Mouse (Mus musculus) layer of hippocampus, adult 8-10 months (tissue): ENCODE measurements around the gene Sp3. TPM values are rescaled to one million over a fixed set of nuclear protein-coding genes. Genes with fewer than 3 reads are reported as not detected.
"Not testable (repeated sequence)": the region's sequence is repeated elsewhere in the genome, so short reads cannot be mapped to it uniquely, and the experiment has no call there.

Experiments
- DNase-seq, 2 experiments: peaks; one replicate each; pipeline ENCODE4 v3.0.0; 2022; ENCODE audit warnings: low spot score in 2 of 2
- microRNA-seq, 2 experiments: library from miRNA; unstranded; fragments of <30 nt; microRNA quantifications; one replicate each; pipeline ENCODE4 v1.2.0; 2022
- total RNA-seq, 4 experiments: library from RNA; stranded (reverse); gene quantifications; 2 replicates each; pipeline ENCODE4 v1.2.4; 2022

The Sp3 gene
- total RNA-seq, 4 experiments from 2014 or later = 58.5 to 74.7 (median 68.0) TPM

GRCm38 (mm10) chr2:72924981-72925380 is 55.3 kb downstream of the Sp3 start:
- DNase-seq = no peak

- no peak for DNase-seq
These were observed 64.1 kb downstream of the Sp3 start for GRCm38 (mm10) chr2:72916170-72916569.

GRCm38 (mm10) chr2:72915245-72915930 is 64.9 kb downstream of the Sp3 start:
- DNase-seq = no peak

- no peak for DNase-seq
These were observed 66.8 kb downstream of the Sp3 start for GRCm38 (mm10) chr2:72913458-72913760.

- DNase-seq = no peak
These were observed 67.4 kb downstream of the Sp3 start for GRCm38 (mm10) chr2:72912708-72913457.

GRCm38 (mm10) chr2:72911527-72911926 is 68.7 kb downstream of the Sp3 start:
- no peak for DNase-seq

- DNase-seq = no peak
These were observed 71.2 kb downstream of the Sp3 start for GRCm38 (mm10) chr2:72909046-72909445.

GRCm38 (mm10) chr2:72908191-72908910 is 71.9 kb downstream of the Sp3 start:
- no peak for DNase-seq

- no peak for DNase-seq
These were observed 73.5 kb downstream of the Sp3 start for GRCm38 (mm10) chr2:72906745-72907144.

GRCm38 (mm10) chr2:72902816-72903680 is 77.2 kb downstream of the Sp3 start:
- not testable (repeated sequence) for DNase-seq

- DNase-seq = no peak
These were observed 81.4 kb downstream of the Sp3 start for GRCm38 (mm10) chr2:72898782-72899305.

GRCm38 (mm10) chr2:72898094-72898781 is 82.0 kb downstream of the Sp3 start:
- DNase-seq = no peak

- no peak for DNase-seq
These were observed 90.4 kb downstream of the Sp3 start for GRCm38 (mm10) chr2:72889806-72890205.

Small RNA genes within 50 kb of the gene (microRNA-seq; reads per million reads assigned to microRNA genes)
- 0 reads per million in 2 experiments for gene Gm25960

Other genes with a start within 250 kb of the Sp3 start
- not detected for gene Gm11084, start 6.3 kb upstream of the Sp3 start, total RNA-seq
- gene Ola1, start 238.5 kb upstream of the Sp3 start, total RNA-seq = 100 to 1,000 TPM; 109 to 114 (median 110) TPM